Mouse (Mus musculus): Measurements from ENCODE around the gene Mfsd4b3.
"Not testable (repeated sequence)": the region's sequence is repeated elsewhere in the genome, so short reads cannot be mapped to it uniquely, and the experiment has no call there.

The Mfsd4b3 gene

DNA sequence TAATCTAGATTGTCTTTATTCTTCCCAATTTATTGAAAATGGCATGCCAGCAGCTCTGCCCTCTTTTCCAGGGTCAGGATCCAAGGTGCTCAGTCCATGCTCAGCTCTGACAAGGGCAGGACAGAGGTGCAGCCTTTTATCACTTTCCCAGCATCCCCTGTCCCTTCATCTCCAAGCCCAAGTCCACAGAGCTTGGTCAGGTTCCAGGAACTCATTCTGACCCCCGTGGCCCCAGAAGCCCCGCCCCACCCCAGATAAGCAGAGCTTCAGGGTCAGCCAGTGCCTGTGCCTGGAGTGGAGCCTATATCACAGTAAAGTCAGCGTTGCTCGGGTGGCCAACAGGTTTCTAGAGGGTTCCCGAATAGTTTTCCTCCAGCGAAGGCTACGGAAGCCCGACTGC lies 35.4 kb downstream of the Mfsd4b3 start:
- not testable (repeated sequence) for DNase-seq (ENCODE audit: low read depth, low spot score)

DNA sequence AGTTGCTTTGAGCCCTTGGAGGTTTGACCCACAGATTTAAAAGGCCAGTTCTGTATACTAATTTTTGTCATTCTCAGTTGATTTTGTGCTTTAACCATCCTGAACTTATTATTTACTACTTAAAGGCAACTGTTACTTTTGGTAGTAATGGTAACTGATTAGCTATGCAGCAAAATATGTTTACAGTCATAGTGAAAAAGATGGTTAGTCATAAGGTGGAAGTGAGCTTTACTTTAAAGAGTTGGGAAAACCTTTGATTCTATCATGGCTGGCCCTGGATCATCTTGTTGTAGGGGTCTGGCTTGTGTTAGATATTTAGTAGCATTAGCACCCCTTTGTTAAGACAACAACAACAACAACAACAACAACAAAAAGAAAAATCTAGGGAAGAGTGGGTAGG lies 47.3 kb downstream of the Mfsd4b3 start:
- DNase-seq (ENCODE audit: low read depth, low spot score) = no peak

DNA sequence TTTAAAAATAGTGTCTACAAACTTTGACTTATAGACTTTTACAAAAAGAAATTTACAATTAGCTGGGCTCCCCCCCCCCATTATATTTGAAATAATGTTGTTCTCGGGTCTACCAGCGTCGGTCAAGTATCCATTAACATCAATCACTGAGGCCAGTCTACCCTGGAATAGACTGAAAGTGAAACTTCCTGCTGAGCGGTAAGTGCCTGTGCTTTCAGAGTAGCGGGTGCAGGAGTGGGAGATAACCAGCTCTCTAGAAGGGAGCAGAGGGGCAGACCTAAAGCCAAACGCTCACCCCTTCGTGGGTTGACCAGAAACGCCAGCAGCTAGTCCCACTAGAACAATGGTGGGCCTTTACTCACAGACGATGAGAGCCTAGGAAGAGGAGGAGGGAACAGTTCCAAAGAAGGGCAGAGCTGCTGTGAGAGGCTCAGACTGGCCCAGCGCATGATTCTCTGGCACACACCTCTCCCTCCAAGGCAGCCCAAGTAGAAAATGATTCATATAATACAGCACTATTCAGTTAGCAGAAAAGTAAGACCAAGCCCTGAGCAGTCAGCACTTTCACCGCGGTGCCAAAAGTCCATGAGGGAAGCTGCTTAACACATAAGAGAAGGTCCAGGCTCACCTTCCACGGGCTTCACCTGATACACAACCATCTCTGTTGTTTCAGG lies 51.0 kb downstream of the Mfsd4b3 start:
- DNase-seq (ENCODE audit: low read depth, low spot score) = no peak

DNA sequence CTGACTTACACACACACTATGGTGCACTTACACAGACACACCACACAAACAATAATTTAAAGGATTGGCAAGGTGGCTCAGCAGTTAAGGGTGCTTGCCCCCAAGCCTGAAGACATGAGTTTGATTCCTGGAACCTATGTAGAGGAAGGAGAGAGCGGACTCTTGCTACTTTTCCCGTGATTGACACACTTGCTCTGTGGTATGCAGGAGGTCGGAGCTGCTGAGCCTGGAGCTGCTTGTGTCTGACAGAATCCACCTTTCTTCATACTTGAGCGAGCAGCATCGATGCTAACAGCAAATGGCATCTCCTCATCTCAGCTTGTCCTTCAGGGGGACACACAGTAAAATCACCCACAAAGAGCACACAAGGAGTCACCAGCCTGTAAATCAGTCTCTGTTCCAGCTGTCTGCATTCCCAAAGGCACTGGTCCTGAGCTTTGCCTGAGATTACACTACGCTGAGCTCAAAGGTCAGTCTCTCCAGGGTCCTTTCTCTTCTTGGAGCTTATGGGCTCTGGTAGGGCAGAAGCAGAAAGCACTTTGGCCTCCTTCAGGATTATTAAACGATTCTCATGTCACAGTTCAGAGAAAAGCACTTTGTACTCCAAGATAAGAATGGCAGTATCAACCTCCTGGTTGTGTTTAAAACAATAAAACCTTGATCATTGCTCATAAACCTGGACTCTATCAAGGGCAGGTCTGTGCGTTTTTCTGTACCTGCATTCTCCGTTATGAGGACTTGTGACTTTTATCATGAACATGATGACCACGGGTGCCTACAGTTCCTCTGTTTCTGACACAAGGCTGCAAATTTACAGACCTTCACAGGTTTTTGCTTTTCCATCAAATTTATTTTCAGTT lies 52.9 kb downstream of the Mfsd4b3 start:
- no peak for DNase-seq (ENCODE audit: low read depth, low spot score)

DNA sequence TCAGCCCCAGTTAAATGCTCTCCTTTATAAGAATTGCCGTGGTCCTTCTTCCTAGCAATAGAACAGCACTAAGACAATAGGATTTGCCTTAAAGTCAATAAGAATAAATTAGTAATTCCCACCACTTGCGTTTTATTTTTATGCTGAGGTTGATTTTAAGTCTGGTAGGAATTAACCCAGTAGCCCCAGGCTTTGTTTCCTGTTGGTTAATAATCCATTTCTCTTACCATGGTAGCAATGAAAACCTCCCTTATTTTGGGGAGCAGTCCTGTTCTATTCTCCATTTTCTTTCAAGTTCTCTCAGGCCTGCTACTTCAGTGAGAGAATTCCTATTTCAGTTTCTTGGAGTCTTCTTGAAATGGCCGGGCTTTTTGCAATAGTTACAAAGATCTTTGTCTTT lies 55.8 kb downstream of the Mfsd4b3 start:
- DNase-seq (ENCODE audit: low read depth, low spot score) = no peak

DNA sequence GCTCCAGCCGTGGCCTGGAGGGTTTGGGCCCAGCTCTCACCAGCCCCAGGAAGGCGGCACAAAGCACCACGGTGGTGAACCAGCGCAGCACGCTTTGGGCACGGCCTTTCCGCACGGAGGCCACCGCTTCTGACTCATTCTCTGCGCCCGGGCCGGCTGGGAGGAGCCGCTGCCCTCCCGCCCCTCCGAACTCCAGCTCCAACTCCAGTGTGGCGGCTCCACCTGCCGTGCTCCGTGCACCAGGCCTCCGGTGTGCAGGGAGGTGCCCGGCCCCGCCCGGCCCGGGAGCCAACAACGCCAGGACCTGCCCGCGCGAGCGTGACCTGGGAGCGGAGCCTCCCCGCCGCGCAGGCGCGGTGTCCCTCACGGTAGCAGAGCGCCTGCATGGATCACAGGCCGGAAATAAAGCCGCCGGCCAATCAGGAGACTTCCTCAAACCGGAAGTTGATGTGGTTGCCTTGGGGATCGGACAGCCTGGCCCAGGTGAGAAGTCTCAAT lies 61.0 kb downstream of the Mfsd4b3 start, which contains the start of gene Mfsd4b4:
Mfsd4b4 (minus strand) TSS at position 365 of the 498 bp plus-strand sequence.
- DNase-seq (ENCODE audit: low read depth, low spot score) = peak; percentile 98
